Comparison of ENCODE assay signal across 26 mouse cellular contexts in the genomic region with DNA sequence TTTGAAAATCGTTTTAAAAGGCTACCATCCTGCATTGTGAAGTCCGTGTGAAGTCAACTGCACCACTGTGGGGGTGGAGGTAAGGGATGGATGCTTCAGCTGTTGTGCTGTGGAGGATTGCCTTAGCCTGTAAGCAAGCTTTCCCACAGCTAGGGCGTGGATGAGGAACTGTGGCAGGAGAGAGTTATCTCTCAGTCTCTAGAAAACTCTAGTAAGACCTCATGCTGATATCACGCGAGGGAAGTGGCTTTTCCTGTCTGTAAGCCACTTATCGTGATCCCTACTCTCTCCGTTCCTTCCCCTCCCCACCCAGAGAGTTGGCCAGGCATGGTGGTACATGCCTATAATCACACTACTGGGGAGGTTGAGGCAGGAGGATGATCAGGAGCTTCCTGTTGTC. TPM values are rescaled to one million over a fixed set of nuclear protein-coding genes. Genes with fewer than 3 reads are reported as not detected.
DNase-seq lines count a peak whose midpoint lies in the region; ATAC-seq and TF ChIP-seq lines count a peak whose summit lies in the region.
"Had no signal": no experiment of that assay in that cellular context is flagged by ENCODE, and none has a peak within 500 bp of the region (broad histone marks: within the 10 kb centered on the region; RNA-seq: fewer than 3 reads in every experiment).

No protein-coding gene starts in this region.

- H3K27me3 ChIP-seq in liver, postnatal 0 days (ENCODE audit: insufficient read depth, low read length): no peaks in the 10 kb centered on the region
- H3K27me3 ChIP-seq in liver, adult 2 months (ENCODE audit: control insufficient read depth, insufficient read depth, low read length): no peaks in the 10 kb centered on the region
- H3K27me3 ChIP-seq in hindbrain, postnatal 0 days (ENCODE audit: insufficient read depth, low read length): no peaks in the 10 kb centered on the region
- H3K27me3 ChIP-seq: heart, embryonic 15.5 days; limb, embryonic 15.5 days; neural tube, embryonic 13.5 days had no signal

- no peak overlapping the region for H3K27ac ChIP-seq in liver, postnatal 0 days (ENCODE audit: low read depth)
- H3K27ac ChIP-seq in liver, adult 2 months (replicated peaks; ENCODE audit: insufficient read depth, low read depth, low read length): no peak overlapping the region
- H3K27ac ChIP-seq in macrophage: peak overlapping the region; percentile 35
- H3K27ac ChIP-seq in hindbrain, postnatal 0 days: no peak overlapping the region
- H3K27ac ChIP-seq: heart, embryonic 15.5 days; hindbrain, embryonic 10.5 days; limb, embryonic 15.5 days; midbrain, embryonic 10.5 days had no signal

- no peaks in the 10 kb centered on the region for H3K36me3 ChIP-seq in liver, postnatal 0 days (replicated peaks; ENCODE audit: insufficient read depth, low read length)
- no peaks in the 10 kb centered on the region for H3K36me3 ChIP-seq in liver, adult 2 months (ENCODE audit: control insufficient read depth, insufficient read depth, low read length)
- no peaks in the 10 kb centered on the region for H3K36me3 ChIP-seq in macrophage (ENCODE audit: inconsistent target)
- peaks cover 7% of the 10 kb centered on the region; the same call in 1 of the 2 replicates for H3K36me3 ChIP-seq in hindbrain, postnatal 0 days (ENCODE audit: insufficient read depth, low read length)
- H3K36me3 ChIP-seq: heart, embryonic 15.5 days; hindbrain, embryonic 10.5 days; limb, embryonic 15.5 days; midbrain, embryonic 10.5 days had no signal

- TF ChIP-seq POLR2A in liver, adult 2 months (IDR thresholded peaks at IDR 0.05; ENCODE audit: extremely low read depth, insufficient read depth, low read length): no peak

- no peak for TF ChIP-seq CTCF in liver, postnatal 0 days (IDR thresholded peaks at IDR 0.05; ENCODE audit: low read depth)
- TF ChIP-seq CTCF in liver, adult 2 months (IDR thresholded peaks at IDR 0.05; ENCODE audit: low read depth, low read length): no peak
- TF ChIP-seq CTCF in hindbrain, postnatal 0 days (IDR thresholded peaks at IDR 0.05; ENCODE audit: low read depth): no peak

- peak; percentile 45 for DNase-seq in liver
- DNase-seq in liver, postnatal 0 days: no peak
- peak; percentile 11 for DNase-seq in liver, adult 2 months (ENCODE audit: extremely low read depth, low read depth, low spot score)
- no peak for DNase-seq in lung, adult 18-20 months
- no peak for DNase-seq in ovary, postnatal 10 days (ENCODE audit: low spot score)
- no peak for DNase-seq in hindbrain, postnatal 0 days (ENCODE audit: low spot score)
- DNase-seq: B cell, adult 2 months; cerebellum, adult 9-10 months; gastrocnemius, postnatal 36 days; kidney, adult 18-20 months; kidney, postnatal 36 days; lung, postnatal 14 days; thymus, postnatal 4 days had no signal

- no peak overlapping the region for H3K9ac ChIP-seq in liver, postnatal 0 days (replicated peaks)
- H3K9ac ChIP-seq in liver, adult 2 months (ENCODE audit: low read depth, low read length): no peak overlapping the region
- no peak overlapping the region for H3K9ac ChIP-seq in hindbrain, postnatal 0 days (replicated peaks; ENCODE audit: low read length)
- H3K9ac ChIP-seq: heart, embryonic 15.5 days; limb, embryonic 15.5 days; neural tube, embryonic 13.5 days had no signal

- peaks cover 12% of the 10 kb centered on the region for H3K4me1 ChIP-seq in liver, postnatal 0 days (ENCODE audit: insufficient read depth)
- H3K4me1 ChIP-seq in liver, adult 2 months (ENCODE audit: control insufficient read depth, insufficient read depth, low read length): no peaks in the 10 kb centered on the region
- H3K4me1 ChIP-seq in hindbrain, postnatal 0 days (ENCODE audit: insufficient read depth, low read length): peaks cover 16% of the 10 kb centered on the region

- H3K4me2 ChIP-seq in liver, postnatal 0 days (ENCODE audit: low read depth, low read length): no peak overlapping the region
- no peak overlapping the region for H3K4me2 ChIP-seq in hindbrain, postnatal 0 days (ENCODE audit: low read depth, low read length)
- H3K4me2 ChIP-seq: heart, embryonic 15.5 days; limb, embryonic 15.5 days; neural tube, embryonic 13.5 days had no signal

- no peak for ATAC-seq in liver, postnatal 0 days
- no peak for ATAC-seq in hindbrain, postnatal 0 days
- ATAC-seq: forebrain, embryonic 14.5 days had no signal

- no peak for TF ChIP-seq EP300 in liver, postnatal 0 days (IDR thresholded peaks at IDR 0.05; ENCODE audit: low read depth)

- WGBS in liver, postnatal 0 days (ENCODE audit: insufficient replicate concordance): 35% methylated on average over 7 of the region's 7 CpGs
- WGBS in liver, adult 2 months: 78% methylated on average over 7 of the region's 7 CpGs
- WGBS in macrophage (ENCODE audit: missing documents): 35% methylated on average over 7 of the region's 7 CpGs
- WGBS in hindbrain, postnatal 0 days: 91% methylated on average over 7 of the region's 7 CpGs

- no peaks in the 10 kb centered on the region for H3K79me2 ChIP-seq in liver, adult 2 months (ENCODE audit: control insufficient read depth, insufficient read depth, low read length)
- H3K79me2 ChIP-seq in macrophage (ENCODE audit: inconsistent target): peaks cover 16% of the 10 kb centered on the region; the same call in 1 of the 2 replicates

- H3K9me3 ChIP-seq in liver, postnatal 0 days (ENCODE audit: low read length): no peaks in the 10 kb centered on the region
- H3K9me3 ChIP-seq in hindbrain, postnatal 0 days (ENCODE audit: low read length): no peaks in the 10 kb centered on the region
- H3K9me3 ChIP-seq: heart, embryonic 15.5 days; hindbrain, embryonic 10.5 days; limb, embryonic 15.5 days; midbrain, embryonic 10.5 days; neural tube, embryonic 13.5 days had no signal

- no peak overlapping the region for H3K4me3 ChIP-seq in liver, postnatal 0 days (ENCODE audit: low read depth, low read length)
- no peak overlapping the region for H3K4me3 ChIP-seq in liver, adult 2 months (ENCODE audit: insufficient read depth, low read depth, low read length)
- H3K4me3 ChIP-seq in macrophage (ENCODE audit: inconsistent target): no peak overlapping the region
- no peak overlapping the region for H3K4me3 ChIP-seq in hindbrain, postnatal 0 days (ENCODE audit: low read length)
- H3K4me3 ChIP-seq: erythroblast, embryonic 14.5 days; heart, embryonic 15.5 days; hindbrain, embryonic 10.5 days; limb, embryonic 15.5 days; midbrain, embryonic 10.5 days; neural tube, embryonic 13.5 days had no signal

RNA-seq across cellular contexts. Expression of a gene that starts 44.9 kb away (rescaled TPM):
- polyA plus RNA-seq in liver, postnatal 0 days (2015; fragmentation: Nextera tagmentation; extraction: Ambion mirVana): 0.06 and 0.08 TPM in 2 replicates
- not detected in 2 replicates for total RNA-seq in liver, adult 2 months (2014; rRNA removed)
- not detected in 2 replicates for polyA plus RNA-seq in liver, adult 2 months (2012; rRNA removed)
- total RNA-seq in macrophage (2018; cell fraction: chromatin; rRNA removed): 1 to 10 TPM in 2 of 26 experiments, under 1 TPM in 15, not detected in 9; 0.13 to 1.2 (median 0.46) TPM
- under 1 TPM in 1 of 26 experiments, not detected in 25; 0.07 TPM for total RNA-seq in macrophage (2018; cell fraction: cytosol; rRNA removed)
- total RNA-seq in macrophage (2018; cell fraction: nucleus; rRNA removed): 1 to 10 TPM in 1 of 26 experiments, under 1 TPM in 11, not detected in 14; 0.11 to 1.7 (median 0.26) TPM
- not detected in 3 replicates for polyA plus RNA-seq in macrophage (2018)
- 0.04 and 0.42 TPM in 2 replicates for total RNA-seq in hindbrain, postnatal 0 days (2014; rRNA removed)
- 0.21 and 0.52 TPM in 2 replicates for polyA plus RNA-seq in hindbrain, postnatal 0 days (2015; fragmentation: Nextera tagmentation; extraction: Ambion mirVana)
- total RNA-seq: gastrocnemius, postnatal 36 days; heart, adult 8-10 months; layer of hippocampus, postnatal 14 days had no signal
- polyA plus RNA-seq: cortical plate, adult 2 months; embryonic facial prominence, embryonic 11.5 days; erythroblast, embryonic 14.5 days; heart, embryonic 15.5 days; midbrain, embryonic 10.5 days; stomach, embryonic 14.5 days had no signal

Comparison
In these comparisons a context has a peak if more than half of its experiments do, and no peak if none do; other contexts are left out.
1. DNase-seq: peak in liver (single experiment) and liver, adult 2 months (single experiment); none in liver, postnatal 0 days (single experiment), lung, adult 18-20 months (0 of 2), ovary, postnatal 10 days (single experiment) and hindbrain, postnatal 0 days (single experiment).